Mouse (Mus musculus): ENCODE measurements around the gene Lrp1.

GRCm38 (mm10) chr10:127549892-127550291, 71.1 kb downstream of the Lrp1 start:
- no peak for TF ChIP-seq POLR2A (IDR thresholded peaks at IDR 0.05; ENCODE audit: borderline replicate concordance, extremely low read depth, insufficient read depth, insufficient read length, poor library complexity, severe bottlenecking)
- no peak for TF ChIP-seq CTCF (IDR thresholded peaks at IDR 0.05; ENCODE audit: borderline replicate concordance, extremely low read depth, insufficient read depth, insufficient read length)
